Mouse (Mus musculus): ENCODE measurements around the gene H2-Ob. TPM values are rescaled to one million over a fixed set of nuclear protein-coding genes. Genes with fewer than 3 reads are reported as not detected.

Gene H2-Ob
- total RNA-seq, 2 experiments from 2014 or later: 0.83 to 0.84 TPM

Other genes starting within 250 kb of the H2-Ob start
- gene H2-K1, start 238.6 kb upstream of the H2-Ob start, total RNA-seq (2021): 100 to 1,000 TPM in 1 of 2 experiments, 10 to 100 TPM in 1; 79.0 to 116 TPM
- gene Ring1, start 214.2 kb upstream of the H2-Ob start, total RNA-seq (2021): 10 to 100 TPM; 14.0 to 15.1 TPM
- gene H2-Ke6, start 210.8 kb upstream of the H2-Ob start, total RNA-seq (2021): 100 to 1,000 TPM; 107 to 121 TPM
- 10 to 100 TPM; 56.9 to 60.7 TPM for gene Slc39a7, start 207.2 kb upstream of the H2-Ob start, total RNA-seq (2021)
- 10 to 100 TPM; 39.8 to 41.8 TPM for gene Rxrb, start 207.1 kb upstream of the H2-Ob start, total RNA-seq (2021)
- 1 to 10 TPM in 1 of 2 experiments, under 1 TPM in 1; 0.98 to 1.9 TPM for gene Col11a2, start 199.5 kb upstream of the H2-Ob start, total RNA-seq (2021)
- not detected for gene H2-Oa, start 146.6 kb upstream of the H2-Ob start, total RNA-seq (2021)
- gene H2-DMa, start 119.4 kb upstream of the H2-Ob start, total RNA-seq (2021): 1 to 10 TPM; 4.0 to 6.5 TPM
- 10 to 100 TPM; 80.5 to 87.0 TPM for gene Brd2, start 116.3 kb upstream of the H2-Ob start, total RNA-seq (2021)
- 1 to 10 TPM; 1.3 to 1.7 TPM for gene H2-DMb2, start 95.6 kb upstream of the H2-Ob start, total RNA-seq (2021)
- 1 to 10 TPM; 1.5 to 2.9 TPM for gene H2-DMb1, start 85.8 kb upstream of the H2-Ob start, total RNA-seq (2021)
- 1 to 10 TPM; 4.1 to 7.0 TPM for gene Tap1, start 51.4 kb upstream of the H2-Ob start, total RNA-seq (2021)
- 10 to 100 TPM in 1 of 2 experiments, 1 to 10 TPM in 1; 7.5 to 10.6 TPM for gene Psmb9, start 51.1 kb upstream of the H2-Ob start, total RNA-seq (2021)
- gene Psmb8, start 41.2 kb upstream of the H2-Ob start, total RNA-seq (2021): 10 to 100 TPM; 11.4 to 15.1 TPM
- 10 to 100 TPM; 23.6 to 24.6 TPM for gene Tap2, start 35.4 kb upstream of the H2-Ob start, total RNA-seq (2021)
- 10 to 100 TPM; 14.8 to 32.7 TPM for gene H2-Ab1, start 18.8 kb downstream of the H2-Ob start, total RNA-seq (2021)
- gene H2-Aa, start 48.9 kb downstream of the H2-Ob start, total RNA-seq (2021): 10 to 100 TPM; 21.8 to 44.6 TPM
- 10 to 100 TPM; 20.6 to 43.5 TPM for gene H2-Eb1, start 67.0 kb downstream of the H2-Ob start, total RNA-seq (2021)
- not detected for gene H2-Eb2, start 86.8 kb downstream of the H2-Ob start, total RNA-seq (2021)
- gene Btnl2, start 115.9 kb downstream of the H2-Ob start, total RNA-seq (2021): under 1 TPM; 0.58 to 0.92 TPM
- gene Btnl1, start 138.2 kb downstream of the H2-Ob start, total RNA-seq (2021): not detected
- gene BC051142, start 159.9 kb downstream of the H2-Ob start, total RNA-seq (2021): not detected
- gene Btnl4, start 238.4 kb downstream of the H2-Ob start, total RNA-seq (2021): not detected

Data from heart, postnatal 36 days (tissue).